Mouse (Mus musculus) cerebral cortex, adult 2 months (tissue): Measurements from ENCODE around the gene Sema6d.

Source experiments
- WGBS: fragments of 180-500 bp; shearing (Covaris S2); methylation state at CpG from one replicate; pipeline ENCODE4 v1.1.7; 2018; 5-methylcytosine and 5-hydroxymethylcytosine counted together

The Sema6d gene

GRCm38 (mm10) chr2:124176265-124176664 is 86.5 kb downstream of the Sema6d start:
- 16% methylated on average over 1 of the region's 1 CpGs for WGBS

DNA sequence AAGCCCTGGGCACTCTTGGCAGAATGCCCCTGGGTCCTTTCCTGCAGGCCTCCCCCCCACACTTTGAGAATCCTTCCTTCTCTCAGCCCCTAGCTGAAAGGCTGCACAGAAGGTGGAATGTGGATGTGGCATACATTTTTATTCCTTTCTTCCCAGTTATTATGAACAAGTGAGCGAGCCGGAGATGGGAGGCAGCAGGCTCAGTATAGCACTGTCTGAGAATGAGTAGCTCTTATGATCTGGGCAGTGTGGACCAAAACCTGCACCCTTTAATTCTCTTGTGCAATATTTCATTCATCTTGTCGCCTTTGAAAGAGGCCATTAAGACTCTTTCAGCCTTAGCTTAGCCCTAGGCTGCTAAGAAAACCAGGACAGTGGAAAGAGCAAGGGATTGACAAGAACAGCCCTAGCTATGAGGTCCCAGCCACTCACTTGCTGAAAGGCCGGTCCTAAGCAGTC is 87.0 kb downstream of the Sema6d start:
- 65% methylated on average over 4 of the region's 4 CpGs for WGBS

GRCm38 (mm10) chr2:124189271-124189670 is 99.5 kb downstream of the Sema6d start:
- WGBS, result 60% methylated on average over 2 of the region's 2 CpGs

DNA sequence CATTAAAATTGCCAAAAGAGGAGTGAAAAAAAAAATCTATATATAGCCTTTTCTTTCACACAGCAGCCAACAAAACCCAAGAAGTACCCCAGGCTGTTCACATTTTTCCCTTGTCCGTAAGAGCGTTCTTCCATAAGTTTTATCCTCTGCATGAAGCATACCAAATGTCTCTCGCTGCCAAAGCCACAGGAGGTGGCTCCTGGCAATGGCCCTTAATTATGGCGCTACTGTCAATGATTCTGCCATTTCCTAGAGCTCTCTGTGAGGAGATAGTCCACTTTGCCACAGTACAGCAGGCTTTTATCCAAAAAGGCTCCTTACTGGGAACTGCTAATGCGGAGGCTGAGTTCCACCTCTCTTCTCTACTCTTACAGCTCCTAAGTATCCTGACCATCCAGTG is 104.3 kb downstream of the Sema6d start:
- WGBS, result 80% methylated on average over 5 of the region's 5 CpGs

DNA sequence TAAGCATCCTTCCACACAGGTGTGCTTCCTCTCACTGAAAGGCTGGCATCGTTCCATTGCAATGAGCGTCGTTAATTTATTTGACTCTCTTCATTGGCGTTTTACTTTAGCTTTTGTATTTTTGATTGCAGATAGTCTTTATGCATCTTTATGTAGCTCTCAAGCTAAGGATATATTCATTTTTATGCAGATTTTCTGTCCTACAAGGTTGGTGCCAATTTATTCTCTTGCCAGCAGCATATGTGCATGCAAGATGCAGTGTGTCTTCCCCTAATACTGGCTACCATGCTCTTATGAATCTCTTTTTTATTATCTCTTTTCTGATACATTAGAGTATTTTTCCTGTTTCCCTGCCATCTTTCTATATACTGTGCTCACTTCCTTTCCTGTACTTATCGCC is 111.7 kb downstream of the Sema6d start:
- 52% methylated on average over 5 of the region's 5 CpGs for WGBS

DNA sequence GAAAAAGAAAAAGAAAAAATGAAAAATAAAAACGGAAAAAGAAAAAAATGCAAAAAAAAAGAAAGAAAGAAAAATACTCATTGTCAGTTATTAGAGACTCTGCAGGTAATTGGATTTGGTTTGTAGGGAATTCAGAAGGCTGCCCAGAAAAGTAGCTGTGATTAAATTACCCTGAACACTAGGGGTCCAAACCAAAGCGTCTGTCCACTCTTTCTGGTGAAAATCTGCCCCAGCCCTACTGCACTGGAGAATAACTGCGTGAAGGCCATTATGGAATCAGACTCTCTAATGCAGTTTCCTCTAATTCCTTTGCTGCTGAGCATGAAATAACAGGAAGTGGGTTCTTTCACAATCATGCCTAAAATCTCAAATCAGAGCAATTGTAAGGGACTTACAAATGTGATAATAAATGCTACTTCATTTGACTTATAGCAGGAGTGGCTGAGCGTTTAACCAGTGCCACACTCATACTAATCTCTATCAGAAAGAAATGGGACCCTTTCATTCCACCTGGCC is 112.8 kb downstream of the Sema6d start:
- WGBS, result 53% methylated on average over 4 of the region's 4 CpGs

DNA sequence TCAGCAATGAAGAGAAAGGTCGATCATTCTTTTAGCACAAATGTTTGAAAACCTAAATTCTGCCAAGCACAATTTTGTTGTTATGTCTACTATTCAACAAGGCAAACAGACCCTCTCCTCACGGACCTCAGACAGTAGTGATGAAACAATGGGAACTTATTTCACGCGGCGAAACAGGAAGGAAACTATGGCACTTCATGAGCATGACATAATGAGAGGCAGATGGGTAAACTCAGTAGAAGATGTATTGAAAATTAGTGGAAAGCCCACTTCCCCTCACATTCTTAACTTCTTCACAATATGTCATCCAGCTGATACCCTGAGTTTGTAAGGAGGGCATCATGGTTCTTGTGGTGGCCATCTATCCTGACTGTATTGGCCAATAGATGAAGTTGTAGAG is 116.0 kb downstream of the Sema6d start:
- WGBS, result 80% methylated on average over 5 of the region's 5 CpGs

- WGBS, result 29% methylated on average over 2 of the region's 2 CpGs
These were observed 118.5 kb downstream of the Sema6d start for GRCm38 (mm10) chr2:124208251-124208650.

GRCm38 (mm10) chr2:124223559-124223958 is 133.8 kb downstream of the Sema6d start:
- WGBS, result 78% methylated on average over 7 of the region's 7 CpGs

DNA sequence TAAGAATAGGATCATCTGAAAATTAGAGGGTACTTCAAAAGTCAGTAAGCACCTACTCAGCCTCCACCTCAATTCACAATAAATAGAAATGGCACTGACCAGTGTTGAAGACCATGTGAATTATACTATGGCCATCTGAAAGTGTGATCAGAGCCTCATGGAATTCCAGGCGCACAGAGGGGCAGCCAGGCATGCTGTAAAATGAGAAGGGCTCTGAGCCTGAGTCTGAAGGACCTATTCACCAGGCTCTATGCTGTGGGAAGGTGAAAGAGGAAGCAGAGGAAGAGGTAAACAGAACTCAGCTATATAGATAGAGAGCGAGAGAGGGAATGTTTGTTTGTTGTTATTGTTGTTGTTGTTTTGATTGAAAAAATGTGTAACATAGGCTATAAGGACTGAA is 134.6 kb downstream of the Sema6d start:
- 93% methylated on average over 2 of the region's 2 CpGs for WGBS

DNA sequence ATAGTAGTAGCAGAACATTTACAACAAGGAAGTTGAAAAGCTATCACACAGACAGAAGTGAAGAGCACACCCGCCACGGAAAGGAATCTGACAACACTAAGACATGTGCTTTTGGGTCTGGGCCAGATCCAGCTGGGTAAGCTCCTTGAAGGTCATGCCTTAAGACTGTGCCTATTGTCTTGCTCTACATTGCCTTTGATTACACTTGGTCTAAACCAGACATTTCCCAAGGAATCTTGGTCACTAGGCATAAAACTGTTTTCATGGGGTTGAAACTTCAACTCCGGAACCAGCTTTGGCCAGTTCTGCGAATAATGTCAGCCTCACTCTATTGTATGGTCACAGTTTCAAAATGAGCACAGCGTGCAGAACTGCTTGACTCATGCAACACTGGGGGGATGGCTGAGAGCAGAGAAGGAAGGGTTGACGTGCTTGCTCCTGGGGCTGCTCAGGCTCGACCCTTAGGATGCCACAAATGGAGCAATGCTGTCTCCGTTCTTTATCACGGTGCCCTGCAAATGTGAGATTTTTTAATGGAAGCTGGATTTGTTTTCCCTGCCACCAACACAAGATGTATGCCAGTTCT is 145.0 kb downstream of the Sema6d start:
- WGBS, result 48% methylated on average over 9 of the region's 9 CpGs

GRCm38 (mm10) chr2:124235237-124236055 is 145.7 kb downstream of the Sema6d start:
- WGBS, result 54% methylated on average over 6 of the region's 6 CpGs

GRCm38 (mm10) chr2:124236831-124237230 is 147.1 kb downstream of the Sema6d start:
- WGBS, result 96% methylated on average over 1 of the region's 1 CpGs

DNA sequence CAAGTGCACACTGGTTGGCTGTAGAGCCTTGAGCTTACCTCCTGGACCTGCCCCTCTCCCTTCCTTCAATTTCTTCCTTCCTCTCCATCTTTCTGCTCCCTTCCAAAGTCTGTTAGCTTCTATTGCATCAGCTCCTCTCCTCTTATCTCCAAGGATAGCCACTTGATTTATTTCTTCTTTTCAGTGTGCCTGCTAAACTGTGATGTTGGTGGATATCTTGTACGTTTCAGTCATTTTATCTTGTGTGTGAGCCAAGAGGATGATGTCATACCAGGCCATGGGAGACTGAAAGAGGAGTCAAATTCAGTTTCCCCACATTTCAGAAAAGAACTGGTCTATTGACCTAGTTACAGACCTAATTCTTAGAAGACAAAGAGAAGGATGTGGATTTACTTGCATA is 153.8 kb downstream of the Sema6d start:
- WGBS, result 40% methylated on average over 1 of the region's 1 CpGs

- WGBS, result 54% methylated on average over 4 of the region's 4 CpGs
These were observed 154.9 kb downstream of the Sema6d start for GRCm38 (mm10) chr2:124244543-124245245.

DNA sequence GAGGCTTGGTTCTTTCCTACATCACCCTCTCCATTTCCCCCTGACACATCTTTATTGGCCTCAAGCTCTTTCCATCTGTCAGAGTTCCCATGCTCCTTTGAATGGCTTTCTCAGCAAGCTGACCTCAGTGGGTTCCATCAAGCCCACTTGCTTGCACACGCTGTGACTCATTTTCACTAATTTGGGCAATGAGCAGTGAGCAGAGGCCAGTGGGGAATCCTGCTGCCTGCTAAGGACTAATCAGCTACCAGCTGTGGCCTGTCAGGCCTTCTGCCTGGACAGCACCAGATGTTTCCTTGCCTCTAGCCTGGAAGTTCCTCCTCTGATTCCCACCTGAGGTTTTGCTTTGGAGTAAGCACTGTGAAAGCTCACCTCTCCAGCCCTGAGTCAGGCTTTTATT is 168.3 kb downstream of the Sema6d start:
- 68% methylated on average over 1 of the region's 1 CpGs for WGBS

- 76% methylated on average over 3 of the region's 3 CpGs for WGBS
These were observed 174.5 kb downstream of the Sema6d start for GRCm38 (mm10) chr2:124264309-124264708.

- 45% methylated on average over 6 of the region's 6 CpGs for WGBS
These were observed 181.4 kb downstream of the Sema6d start for GRCm38 (mm10) chr2:124271156-124271555.

DNA sequence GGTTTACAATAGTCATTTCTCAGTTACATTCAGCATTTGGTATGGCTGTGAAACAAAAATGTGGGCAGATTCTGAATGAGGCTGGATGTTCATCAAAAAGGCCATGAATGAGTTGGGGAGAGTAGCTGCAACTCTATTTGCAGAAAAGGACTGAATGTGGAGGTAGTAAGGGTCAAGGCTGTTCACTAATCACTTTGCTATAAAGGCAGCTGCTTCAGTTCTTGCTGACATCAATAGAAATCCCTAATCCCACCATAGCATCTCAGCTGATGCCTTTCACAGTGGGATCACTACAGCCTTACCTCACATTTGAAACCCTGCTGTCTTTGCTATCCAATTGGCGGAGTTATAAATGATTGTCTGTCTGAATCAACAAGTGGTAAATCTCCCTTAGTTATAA is 187.7 kb downstream of the Sema6d start:
- WGBS, result 92% methylated on average over 1 of the region's 1 CpGs

DNA sequence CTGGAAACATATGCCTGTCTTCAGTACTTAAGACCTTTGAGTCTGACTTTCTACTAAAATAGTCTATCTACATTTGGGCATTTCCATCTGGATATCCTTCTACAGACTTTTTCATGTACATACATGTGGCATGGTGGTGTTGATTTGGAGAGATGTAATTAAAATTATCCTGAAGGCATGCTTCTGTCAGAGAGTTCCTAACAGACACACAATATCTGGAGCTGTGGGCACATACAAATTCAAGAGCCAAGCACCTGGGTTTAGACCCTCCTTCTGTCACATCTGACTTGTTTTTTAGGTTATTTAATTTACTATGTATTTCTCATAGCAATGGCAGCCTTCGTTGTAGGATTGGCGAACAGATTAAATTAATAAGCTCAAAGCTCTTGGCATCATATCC is 195.3 kb downstream of the Sema6d start:
- 86% methylated on average over 2 of the region's 2 CpGs for WGBS

DNA sequence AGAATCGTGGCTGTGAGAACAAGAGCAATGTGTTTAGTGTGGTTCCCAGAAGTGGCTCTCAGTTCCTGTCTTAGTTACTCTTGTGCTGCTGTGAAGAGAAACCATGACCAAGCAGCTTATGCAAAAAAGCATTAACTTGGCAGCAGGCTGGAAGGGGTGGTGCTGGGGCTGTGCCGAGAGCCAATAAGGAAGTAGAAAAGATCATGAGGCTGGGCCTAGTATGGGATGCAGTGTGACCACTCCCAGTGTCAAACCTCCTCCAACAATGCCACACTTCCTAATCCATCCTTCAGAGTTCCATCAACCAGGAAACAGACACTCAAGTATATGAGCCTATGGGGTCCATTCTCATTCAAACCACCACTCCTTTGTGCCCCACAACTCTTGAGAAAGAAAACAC is 199.6 kb downstream of the Sema6d start:
- 72% methylated on average over 2 of the region's 2 CpGs for WGBS

- 34% methylated on average over 3 of the region's 3 CpGs for WGBS
These were observed 201.4 kb downstream of the Sema6d start for GRCm38 (mm10) chr2:124291145-124291544.
